Mouse (Mus musculus) fibroblast of lung, adult 2 months (primary cell): ENCODE results near the gene Dpm3.
A peak's percentile ranks its signal among the peaks of the same experiment; 100 is the strongest.

Experiments used
- DNase-seq: peaks from one replicate; pipeline ENCODE4 v3.0.0-alpha.2; 2011; ENCODE audit warnings: low read depth

The Dpm3 gene

GRCm38 (mm10) chr3:89231772-89232275 lies 27.3 kb upstream of the Dpm3 start:
- no peak for DNase-seq

GRCm38 (mm10) chr3:89232614-89233013 lies 26.5 kb upstream of the Dpm3 start:
- DNase-seq = no peak

GRCm38 (mm10) chr3:89233562-89234110 lies 25.5 kb upstream of the Dpm3 start:
- DNase-seq = no peak

- no peak for DNase-seq
Measured at GRCm38 (mm10) chr3:89236516-89236915, 22.6 kb upstream of the Dpm3 start.

- DNase-seq = no peak
Measured at GRCm38 (mm10) chr3:89237682-89238081, 21.5 kb upstream of the Dpm3 start.

- DNase-seq = no peak
Measured at GRCm38 (mm10) chr3:89238494-89238893, 20.7 kb upstream of the Dpm3 start.

- no peak for DNase-seq
Measured at GRCm38 (mm10) chr3:89242331-89242895, 16.7 kb upstream of the Dpm3 start.

GRCm38 (mm10) chr3:89243609-89244008 lies 15.5 kb upstream of the Dpm3 start:
- no peak for DNase-seq

- no peak for DNase-seq
Measured at GRCm38 (mm10) chr3:89244158-89244981, 14.8 kb upstream of the Dpm3 start.

- DNase-seq = no peak
Measured at GRCm38 (mm10) chr3:89244982-89245687, 14.0 kb upstream of the Dpm3 start.

- DNase-seq = no peak
Measured at GRCm38 (mm10) chr3:89245688-89246171, 13.4 kb upstream of the Dpm3 start, which contains the start of gene Krtcap2. TSS of gene Krtcap2 (plus strand) at chr3:89245966.

GRCm38 (mm10) chr3:89246261-89247100 lies 12.7 kb upstream of the Dpm3 start, which contains the start of gene Trim46:
TSS of gene Trim46 (minus strand) at chr3:89246309.
- peak; percentile 74 for DNase-seq

- no peak for DNase-seq
Measured at GRCm38 (mm10) chr3:89247466-89247865, 11.7 kb upstream of the Dpm3 start.

GRCm38 (mm10) chr3:89250435-89251040 lies 8.6 kb upstream of the Dpm3 start:
- no peak for DNase-seq

GRCm38 (mm10) chr3:89251365-89251895 lies 7.7 kb upstream of the Dpm3 start:
- DNase-seq = no peak

GRCm38 (mm10) chr3:89254994-89255393 lies 4.2 kb upstream of the Dpm3 start:
- no peak for DNase-seq

GRCm38 (mm10) chr3:89256177-89256576 lies 3.0 kb upstream of the Dpm3 start:
- peak; percentile 87 for DNase-seq

- no peak for DNase-seq
Measured at GRCm38 (mm10) chr3:89260211-89260610, 1.1 kb downstream of the Dpm3 start.

- no peak for DNase-seq
Measured at GRCm38 (mm10) chr3:89262417-89262816, 3.3 kb downstream of the Dpm3 start.

- DNase-seq = no peak
Measured at GRCm38 (mm10) chr3:89266439-89266893, 7.3 kb downstream of the Dpm3 start.
